Mouse (Mus musculus) thymus, postnatal 10 days (tissue): ENCODE data around the gene Oxsr1.
"Not testable (repeated sequence)": the region's sequence is repeated elsewhere in the genome, so short reads cannot be mapped to it uniquely, and the experiment has no call there.

Source experiments
- DNase-seq, 2 experiments: peaks; one replicate each; pipeline ENCODE4 v3.0.0; 2021; ENCODE audit warnings: low spot score in 2 of 2

Gene Oxsr1

GRCm38 (mm10) chr9:119271496-119271895, 50.7 kb downstream of the Oxsr1 start:
- DNase-seq: no peak

GRCm38 (mm10) chr9:119268588-119269145, 53.6 kb downstream of the Oxsr1 start:
- no peak for DNase-seq

GRCm38 (mm10) chr9:119268120-119268519, 54.1 kb downstream of the Oxsr1 start:
- no peak for DNase-seq

- not testable (repeated sequence) for DNase-seq
These were observed 56.2 kb downstream of the Oxsr1 start for GRCm38 (mm10) chr9:119266121-119266395.

GRCm38 (mm10) chr9:119265373-119266120, 56.7 kb downstream of the Oxsr1 start:
- not testable (repeated sequence) for DNase-seq

- DNase-seq: no peak
These were observed 59.2 kb downstream of the Oxsr1 start for GRCm38 (mm10) chr9:119263067-119263466.

- DNase-seq: no peak
These were observed 61.4 kb downstream of the Oxsr1 start for GRCm38 (mm10) chr9:119260825-119261224.

GRCm38 (mm10) chr9:119258785-119259184, 63.4 kb downstream of the Oxsr1 start:
- DNase-seq: no peak

GRCm38 (mm10) chr9:119258128-119258527, 64.1 kb downstream of the Oxsr1 start:
- no peak for DNase-seq

GRCm38 (mm10) chr9:119256161-119256560, 66.1 kb downstream of the Oxsr1 start:
- no peak for DNase-seq

- no peak for DNase-seq
These were observed 67.1 kb downstream of the Oxsr1 start for GRCm38 (mm10) chr9:119255096-119255495.

GRCm38 (mm10) chr9:119254187-119254586, 68.0 kb downstream of the Oxsr1 start:
- no peak for DNase-seq

- DNase-seq: no peak
These were observed 74.2 kb downstream of the Oxsr1 start for GRCm38 (mm10) chr9:119247996-119248395.

GRCm38 (mm10) chr9:119246826-119247225, 75.4 kb downstream of the Oxsr1 start:
- DNase-seq: no peak

GRCm38 (mm10) chr9:119243981-119244380, 78.2 kb downstream of the Oxsr1 start:
- DNase-seq: no peak

GRCm38 (mm10) chr9:119241169-119241865, 80.9 kb downstream of the Oxsr1 start:
- DNase-seq: no peak

GRCm38 (mm10) chr9:119240286-119240997, 81.8 kb downstream of the Oxsr1 start:
- no peak for DNase-seq

- DNase-seq: no peak
These were observed 83.0 kb downstream of the Oxsr1 start for GRCm38 (mm10) chr9:119239274-119239673.

- no peak for DNase-seq
These were observed 83.4 kb downstream of the Oxsr1 start for GRCm38 (mm10) chr9:119238796-119239195.

GRCm38 (mm10) chr9:119231552-119231951, 90.7 kb downstream of the Oxsr1 start:
- DNase-seq: no peak

- DNase-seq: no peak
These were observed 91.4 kb downstream of the Oxsr1 start for GRCm38 (mm10) chr9:119230829-119231228.

GRCm38 (mm10) chr9:119220249-119220648, 102.0 kb downstream of the Oxsr1 start:
- no peak for DNase-seq
